Mouse (Mus musculus) neural tube, embryonic 13.5 days (tissue): ENCODE results near the gene Wipf3. TPM values are rescaled to one million over a fixed set of nuclear protein-coding genes. Genes with fewer than 3 reads are reported as not detected.

ENCODE experiments used
- ATAC-seq: fragments of 200-750 bp; cut with Nextera tagmentation; 2 replicates; pipeline ENCODE4 v1.8.0; 2017; ENCODE audit warnings: low read depth, mild to moderate bottlenecking, moderate TSS enrichment, moderate library complexity
- H3K27ac ChIP-seq: fragments of 300-500 bp; sonication (generic); replicated peaks from 2 replicates; pipeline ENCODE4 v1.5.1; 2015; ENCODE audit warnings: moderate library complexity, mild to moderate bottlenecking, inconsistent platforms
- H3K27me3 ChIP-seq: fragments of 300-500 bp; sonication (generic); 2 replicates; pipeline ENCODE4 v1.6.1; 2015; ENCODE audit warnings: mild to moderate bottlenecking, inconsistent platforms
- H3K36me3 ChIP-seq: fragments of 300-500 bp; sonication (generic); 2 replicates; pipeline ENCODE4 v1.6.1; 2015; ENCODE audit warnings: mild to moderate bottlenecking, inconsistent platforms
- H3K4me1 ChIP-seq: fragments of 300-500 bp; sonication (generic); replicated peaks from 2 replicates; pipeline ENCODE4 v1.6.1; 2015; ENCODE audit warnings: inconsistent platforms
- H3K4me2 ChIP-seq: fragments of 300-500 bp; sonication (generic); 2 replicates; pipeline ENCODE4 v1.6.1; 2015; ENCODE audit warnings: inconsistent platforms, mild to moderate bottlenecking, moderate library complexity
- H3K4me3 ChIP-seq: fragments of 300-500 bp; sonication (generic); 2 replicates; pipeline ENCODE4 v1.5.1; 2015; ENCODE audit warnings: mild to moderate bottlenecking, inconsistent platforms
- H3K9ac ChIP-seq: fragments of 300-500 bp; sonication (generic); 2 replicates; pipeline ENCODE4 v1.6.1; 2015; ENCODE audit warnings: moderate library complexity, mild to moderate bottlenecking, inconsistent platforms
- H3K9me3 ChIP-seq: fragments of 300-500 bp; sonication (generic); 2 replicates; pipeline ENCODE4 v1.6.1; 2016; ENCODE audit warnings: inconsistent platforms
- WGBS: fragments of 180-500 bp; shearing (Covaris S2); methylation state at CpG from one replicate; pipeline ENCODE4 v1.1.7; 2015; 5-methylcytosine and 5-hydroxymethylcytosine counted together
- polyA plus RNA-seq: library from polyadenylated mRNA; unstranded; fragments of >200 nt; fragmentation: Nextera tagmentation; extraction: Ambion mirVana; gene quantifications from 2 replicates; pipeline ENCODE4 v1.2.1, GENCODE M21; 2015

Gene Wipf3
- polyA plus RNA-seq, 1 experiment from 2014 or later, result 2.3 TPM

DNA sequence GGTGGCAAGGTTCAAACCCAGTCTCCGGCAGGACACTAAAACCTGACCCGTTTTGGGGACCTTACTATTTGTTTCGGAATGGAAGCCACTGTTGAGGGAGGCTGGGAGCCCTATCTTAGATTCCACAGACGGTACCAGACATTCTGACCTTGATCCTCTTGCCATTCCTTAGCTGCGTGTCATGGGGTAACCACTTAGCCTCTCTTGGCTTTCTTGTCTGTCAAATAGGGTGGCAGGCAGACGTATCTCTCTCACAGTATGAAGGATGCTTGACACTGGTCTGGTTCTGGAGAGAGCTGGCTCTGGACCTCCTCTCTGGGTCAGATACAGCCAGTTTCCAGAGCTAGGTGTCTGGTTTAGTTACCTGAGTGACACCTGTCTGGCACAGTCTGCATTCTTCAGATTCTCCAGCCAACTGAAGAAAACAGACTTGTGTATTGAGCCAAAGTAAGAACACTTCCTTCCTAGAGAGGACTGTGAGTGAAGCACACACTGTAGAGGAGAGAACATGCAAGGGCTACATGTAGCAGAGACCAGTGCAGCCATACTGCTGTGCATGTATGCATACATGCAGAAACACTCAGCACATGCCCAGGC is 56.7 kb downstream of the Wipf3 start:
- peak overlapping the region; percentile 24; the same call in 1 of the 2 replicates for H3K4me3 ChIP-seq
- no peak overlapping the region for H3K9ac ChIP-seq
- ATAC-seq, result no peak
- H3K27me3 ChIP-seq, result peaks cover 20% of the 10 kb centered on the region; the same call in 1 of the 2 replicates
- peak overlapping the region; percentile 56 for H3K4me2 ChIP-seq
- peaks cover 14% of the 10 kb centered on the region for H3K4me1 ChIP-seq
- WGBS, result 39% methylated on average over 6 of the region's 6 CpGs
- no peaks in the 10 kb centered on the region for H3K9me3 ChIP-seq
- no peak overlapping the region for H3K27ac ChIP-seq
- 0 out of 2 replicates have a peak, but pooled peaks cover 5% of the 10 kb centered on the region for H3K36me3 ChIP-seq

DNA sequence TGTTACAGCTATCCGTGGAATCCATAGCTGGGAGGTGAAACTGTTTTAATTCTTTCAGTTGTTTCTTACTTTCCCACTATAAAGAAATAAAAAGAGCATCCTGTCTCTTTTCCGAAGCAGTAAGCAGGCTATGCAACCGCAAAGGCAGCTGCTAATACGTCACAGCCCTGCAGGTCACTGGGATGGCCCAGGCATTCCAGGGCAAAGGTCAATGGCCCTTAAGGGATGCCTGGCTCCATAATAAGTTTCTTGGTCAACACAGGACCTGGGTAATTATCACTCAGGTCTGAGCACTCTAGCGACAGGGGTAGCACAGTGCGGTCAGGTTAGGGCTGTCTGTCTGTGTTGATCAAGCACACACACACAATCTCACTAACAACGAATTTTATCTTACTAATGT is 61.7 kb downstream of the Wipf3 start:
- no peak overlapping the region for H3K4me3 ChIP-seq
- WGBS, result 67% methylated on average over 7 of the region's 7 CpGs
- H3K9me3 ChIP-seq, result no peaks in the 10 kb centered on the region
- H3K4me2 ChIP-seq, result no peak overlapping the region
- H3K27ac ChIP-seq, result no peak overlapping the region
- H3K4me1 ChIP-seq, result 0 out of 2 replicates have a peak, but pooled peaks cover 5% of the 10 kb centered on the region
- ATAC-seq, result no peak
- peaks cover 12% of the 10 kb centered on the region; the same call in 1 of the 2 replicates for H3K27me3 ChIP-seq
- no peak overlapping the region for H3K9ac ChIP-seq
- H3K36me3 ChIP-seq, result 0 out of 2 replicates have a peak, but pooled peaks cover 5% of the 10 kb centered on the region

DNA sequence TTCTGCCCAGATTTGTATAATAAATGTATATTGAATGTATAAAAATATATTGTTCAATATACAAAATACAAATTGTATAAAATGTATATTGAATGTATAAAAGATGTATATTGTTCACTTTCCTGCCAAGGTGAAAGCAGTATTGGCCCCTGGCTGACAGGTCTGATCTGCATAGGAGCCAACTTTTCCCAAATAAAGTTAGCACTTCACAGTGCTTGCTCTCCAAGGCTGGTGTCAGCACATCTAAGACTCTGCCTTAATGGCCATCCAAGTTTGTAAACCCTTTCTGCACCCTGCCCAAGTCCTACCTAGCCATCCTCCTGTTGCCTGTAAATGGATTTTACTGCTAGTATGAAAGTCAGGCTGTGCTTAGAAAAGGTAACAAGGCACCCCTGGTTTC is 64.7 kb downstream of the Wipf3 start:
- no peak overlapping the region for H3K27ac ChIP-seq
- H3K27me3 ChIP-seq, result no peaks in the 10 kb centered on the region
- no peak overlapping the region for H3K4me3 ChIP-seq
- H3K4me2 ChIP-seq, result no peak overlapping the region
- no peaks in the 10 kb centered on the region for H3K9me3 ChIP-seq
- H3K4me1 ChIP-seq, result 0 out of 2 replicates have a peak, but pooled peaks cover 5% of the 10 kb centered on the region
- H3K9ac ChIP-seq, result no peak overlapping the region
- H3K36me3 ChIP-seq, result 0 out of 2 replicates have a peak, but pooled peaks cover 5% of the 10 kb centered on the region
- ATAC-seq, result no peak

DNA sequence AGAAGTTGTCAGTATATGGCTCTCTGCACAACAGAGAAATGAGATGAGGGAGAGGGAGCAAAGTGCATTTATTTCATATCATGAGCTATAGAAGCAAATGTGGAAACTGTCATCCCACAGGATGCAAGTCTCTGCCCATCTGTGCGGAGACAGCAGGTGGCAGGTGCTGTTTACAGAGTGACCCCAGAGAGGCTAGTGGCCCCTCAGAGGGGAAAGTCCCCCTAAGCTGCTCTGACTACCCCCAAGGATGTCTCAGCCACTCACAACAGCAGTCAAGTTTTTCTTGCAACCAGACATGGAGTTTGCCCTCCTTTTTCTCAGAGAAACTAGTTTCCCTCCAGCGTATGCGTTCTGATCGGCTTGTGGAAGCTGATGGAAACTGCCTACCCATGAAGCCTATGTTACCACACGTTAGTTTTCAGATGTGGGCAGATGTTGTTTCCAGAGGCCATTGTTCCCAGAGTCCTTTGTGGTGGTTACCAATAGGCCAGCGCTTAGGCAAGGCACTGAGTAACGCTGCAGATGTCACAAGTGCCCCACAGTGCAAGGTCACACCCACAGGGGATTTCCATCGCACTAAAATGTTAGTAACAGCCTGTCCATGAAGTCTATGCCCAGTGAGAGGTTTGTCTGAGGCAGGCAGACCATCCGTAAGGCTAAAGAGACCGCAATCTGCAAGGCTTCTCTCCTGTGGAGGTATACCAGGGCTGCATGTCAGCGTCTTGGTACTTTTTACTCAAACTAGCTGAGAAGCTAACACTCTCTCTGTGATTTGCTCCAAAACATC is 65.4 kb downstream of the Wipf3 start:
- Histone ChIP-seq H3K9ac (no peak overlapping the region), H3K27me3 (no peaks in the 10 kb centered on the region), H3K4me2 (no peak overlapping the region), H3K36me3 (0 out of 2 replicates have a peak, but pooled peaks cover 2% of the 10 kb centered on the region), H3K9me3 (0 out of 2 replicates have a peak, but pooled peaks cover 2% of the 10 kb centered on the region), H3K4me3 (no peak overlapping the region), H3K4me1 (0 out of 2 replicates have a peak, but pooled peaks cover 5% of the 10 kb centered on the region), H3K27ac (no peak overlapping the region)
- ATAC-seq, result no peak
- 66% methylated on average over 11 of the region's 11 CpGs for WGBS

DNA sequence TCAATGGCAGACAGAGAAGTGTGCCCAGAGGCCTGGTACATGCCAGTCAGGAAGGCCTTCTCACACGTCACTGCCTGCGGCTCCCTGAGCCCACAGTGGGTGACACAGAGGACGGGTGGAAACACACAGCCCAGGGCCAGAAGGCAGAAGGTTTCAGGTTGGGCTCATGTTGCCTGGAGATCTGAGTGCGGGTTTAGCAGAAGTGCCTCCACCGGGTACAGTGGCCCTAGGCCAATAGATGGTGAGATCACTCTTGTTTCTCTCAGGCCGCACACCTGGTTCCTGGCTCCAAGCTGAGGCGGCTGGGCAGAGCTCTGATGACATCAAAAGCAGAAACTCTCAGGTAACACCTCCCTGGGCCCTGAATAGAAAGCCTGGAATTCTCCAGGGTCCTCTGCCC is 66.8 kb downstream of the Wipf3 start:
- WGBS, result 88% methylated on average over 7 of the region's 7 CpGs
- H3K27me3 ChIP-seq, result no peaks in the 10 kb centered on the region
- H3K9ac ChIP-seq, result no peak overlapping the region
- 0 out of 2 replicates have a peak, but pooled peaks cover 5% of the 10 kb centered on the region for H3K9me3 ChIP-seq
- H3K4me1 ChIP-seq, result 0 out of 2 replicates have a peak, but pooled peaks cover 5% of the 10 kb centered on the region
- no peak overlapping the region for H3K4me2 ChIP-seq
- peaks cover 13% of the 10 kb centered on the region; the same call in 1 of the 2 replicates for H3K36me3 ChIP-seq
- no peak overlapping the region for H3K27ac ChIP-seq
- no peak for ATAC-seq
- H3K4me3 ChIP-seq, result no peak overlapping the region

DNA sequence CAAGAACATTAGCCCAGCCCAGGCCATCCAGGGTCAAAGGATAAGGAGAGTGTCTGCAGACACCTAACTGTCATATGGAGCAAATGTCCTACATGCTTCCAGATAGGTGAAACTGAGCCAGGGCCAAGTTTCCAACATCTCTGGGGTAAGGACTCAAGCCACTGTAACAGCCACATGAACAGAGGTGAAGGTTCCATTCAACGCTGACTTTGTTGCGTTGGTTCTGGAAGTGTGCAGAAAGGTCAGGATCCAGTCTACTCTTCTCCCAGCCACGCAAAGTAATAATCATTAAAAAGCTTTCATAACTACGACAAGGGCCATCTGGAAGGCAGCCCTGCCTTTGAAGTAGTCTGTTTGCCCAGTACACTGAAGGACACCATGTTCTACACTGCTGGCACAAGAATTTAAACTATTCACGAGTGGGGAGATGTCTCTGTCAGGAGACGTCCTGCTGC is 73.3 kb downstream of the Wipf3 start:
- H3K36me3 ChIP-seq, result peaks cover 23% of the 10 kb centered on the region; the same call in 1 of the 2 replicates
- no peak overlapping the region for H3K9ac ChIP-seq
- no peak overlapping the region for H3K4me2 ChIP-seq
- H3K4me3 ChIP-seq, result no peak overlapping the region
- WGBS, result 81% methylated on average over 6 of the region's 6 CpGs
- no peaks in the 10 kb centered on the region for H3K27me3 ChIP-seq
- H3K9me3 ChIP-seq, result 0 out of 2 replicates have a peak, but pooled peaks cover 5% of the 10 kb centered on the region
- ATAC-seq, result no peak
- H3K4me1 ChIP-seq, result peaks cover 5% of the 10 kb centered on the region
- H3K27ac ChIP-seq, result no peak overlapping the region

DNA sequence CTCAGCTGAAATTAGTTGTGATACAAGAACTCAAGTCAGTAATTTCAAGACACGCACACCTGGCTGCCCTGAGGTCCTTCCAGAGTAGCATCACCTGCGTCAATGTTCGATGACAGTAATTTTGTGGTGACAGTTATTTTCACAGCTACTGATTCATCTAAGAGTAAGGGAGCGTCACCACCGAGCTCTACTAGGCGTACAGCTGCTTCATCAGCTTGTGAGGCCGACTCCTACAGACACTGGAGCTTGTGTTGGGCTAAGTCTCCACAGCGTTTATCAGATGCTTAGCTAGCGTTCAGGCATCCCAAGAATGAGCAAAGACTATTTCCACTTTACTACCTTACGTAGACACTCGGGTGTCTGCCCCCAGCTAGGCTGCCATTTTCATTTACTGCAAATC is 76.9 kb downstream of the Wipf3 start:
- no peak overlapping the region for H3K4me3 ChIP-seq
- ATAC-seq, result no peak
- H3K4me1 ChIP-seq, result peaks cover 22% of the 10 kb centered on the region
- no peaks in the 10 kb centered on the region for H3K27me3 ChIP-seq
- H3K4me2 ChIP-seq, result no peak overlapping the region
- 90% methylated on average over 11 of the region's 11 CpGs for WGBS
- H3K27ac ChIP-seq, result no peak overlapping the region
- H3K9ac ChIP-seq, result no peak overlapping the region
- H3K9me3 ChIP-seq, result no peaks in the 10 kb centered on the region
- peaks cover 9% of the 10 kb centered on the region; the same call in 1 of the 2 replicates for H3K36me3 ChIP-seq

DNA sequence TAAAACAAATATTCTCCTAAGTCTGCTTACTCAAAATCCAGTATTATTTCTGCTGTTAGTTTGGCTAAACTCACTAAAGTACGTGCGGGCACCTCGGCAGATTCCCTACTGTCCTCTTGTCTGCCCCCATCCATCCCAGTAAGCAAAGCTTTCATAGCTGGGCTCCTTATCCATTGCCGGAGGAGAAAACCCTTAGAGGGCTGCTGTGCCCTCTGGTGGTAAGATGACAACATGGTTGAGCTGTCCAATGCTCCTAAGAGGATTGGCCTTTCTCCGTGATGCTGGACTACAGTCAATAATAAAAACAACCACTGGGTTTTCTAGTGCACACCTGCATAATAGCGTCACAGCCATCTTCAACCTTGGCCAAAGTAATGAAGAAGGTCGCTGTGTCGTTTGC is 77.6 kb downstream of the Wipf3 start:
- no peak for ATAC-seq
- Histone ChIP-seq H3K36me3 (peaks cover 12% of the 10 kb centered on the region; the same call in 1 of the 2 replicates), H3K4me1 (peaks cover 22% of the 10 kb centered on the region), H3K27ac (no peak overlapping the region), H3K9ac (no peak overlapping the region), H3K4me2 (no peak overlapping the region), H3K27me3 (no peaks in the 10 kb centered on the region), H3K4me3 (no peak overlapping the region), H3K9me3 (no peaks in the 10 kb centered on the region)
- WGBS, result 36% methylated on average over 8 of the region's 8 CpGs

DNA sequence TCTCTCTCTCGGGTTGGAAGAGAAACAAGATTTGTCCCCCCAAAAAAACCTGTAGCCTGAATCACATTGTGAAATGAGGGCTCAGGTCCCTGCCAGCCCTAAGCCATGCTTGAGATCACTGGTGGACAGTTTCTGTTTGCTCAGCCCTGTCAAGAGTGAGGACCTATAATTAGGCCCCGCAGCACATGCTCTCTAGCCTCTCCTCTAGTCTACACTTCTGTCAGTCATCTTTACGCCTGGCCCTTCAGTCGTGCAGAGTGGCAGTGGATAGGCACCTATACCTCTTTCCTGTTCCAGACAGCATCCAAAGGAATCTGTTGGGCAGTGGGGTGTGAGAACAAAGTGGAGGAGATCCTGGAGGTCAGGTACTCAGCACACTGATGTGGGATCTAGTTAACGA is 78.4 kb downstream of the Wipf3 start:
- peak overlapping the region; percentile 85 for H3K27ac ChIP-seq
- H3K27me3 ChIP-seq, result no peaks in the 10 kb centered on the region
- H3K36me3 ChIP-seq, result peaks cover 14% of the 10 kb centered on the region; the same call in 1 of the 2 replicates
- H3K9me3 ChIP-seq, result no peaks in the 10 kb centered on the region
- ATAC-seq, result no peak
- WGBS, result 66% methylated on average over 5 of the region's 5 CpGs
- H3K9ac ChIP-seq, result no peak overlapping the region
- no peak overlapping the region for H3K4me3 ChIP-seq
- H3K4me1 ChIP-seq, result peaks cover 22% of the 10 kb centered on the region
- H3K4me2 ChIP-seq, result no peak overlapping the region

DNA sequence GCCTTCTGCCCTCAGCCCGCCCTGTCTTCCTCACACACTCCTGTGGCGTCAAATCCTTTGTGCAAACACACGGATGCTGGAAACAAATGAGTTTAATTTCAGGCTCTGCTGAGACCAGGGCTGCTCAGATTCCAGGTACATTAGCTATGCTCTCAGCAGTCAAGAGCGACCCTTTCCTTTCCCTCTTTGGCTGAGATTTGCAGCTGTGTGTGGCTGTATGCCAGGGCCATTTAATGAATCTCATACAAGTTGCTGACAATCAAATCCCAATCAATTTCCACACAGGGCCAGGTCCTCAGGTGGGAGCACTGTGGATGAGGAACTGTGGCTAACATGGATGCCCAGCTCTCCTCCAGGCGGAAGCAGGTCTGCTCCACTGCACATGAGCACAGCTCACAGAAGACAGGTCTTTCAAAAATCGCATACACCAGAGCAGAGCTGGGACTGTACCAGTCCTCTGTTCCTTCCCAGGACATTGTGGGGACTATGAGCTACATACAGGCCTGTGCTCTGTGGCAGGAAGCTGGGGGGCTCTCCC is 78.9 kb downstream of the Wipf3 start:
- peaks cover 15% of the 10 kb centered on the region for H3K36me3 ChIP-seq
- peak overlapping the region; percentile 85 for H3K27ac ChIP-seq
- no peak overlapping the region for H3K4me3 ChIP-seq
- H3K4me1 ChIP-seq, result peaks cover 22% of the 10 kb centered on the region
- WGBS, result 30% methylated on average over 6 of the region's 6 CpGs
- H3K4me2 ChIP-seq, result no peak overlapping the region
- peak overlapping the region; percentile 45; the same call in 1 of the 2 replicates for H3K9ac ChIP-seq
- ATAC-seq, result peak; percentile 71
- no peaks in the 10 kb centered on the region for H3K27me3 ChIP-seq
- no peaks in the 10 kb centered on the region for H3K9me3 ChIP-seq

DNA sequence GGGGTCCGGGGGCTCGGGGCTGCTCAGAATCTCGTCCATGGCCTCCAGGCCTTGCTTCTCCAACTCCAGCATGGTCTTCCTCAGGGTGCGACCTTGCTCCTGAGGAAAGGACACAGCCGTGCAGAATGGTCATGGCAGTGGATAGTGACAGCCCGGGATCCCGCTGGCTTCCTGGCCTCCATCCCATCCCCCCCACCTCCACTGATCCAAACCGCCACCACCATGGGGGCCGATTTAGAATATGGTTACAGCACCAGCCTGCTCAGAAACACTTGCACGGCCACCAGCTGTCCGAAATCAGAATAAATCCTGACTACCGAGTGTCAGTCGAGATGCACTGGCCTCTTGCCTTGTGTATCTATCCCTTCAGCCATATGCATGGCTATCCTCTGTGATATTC is 79.9 kb downstream of the Wipf3 start:
- peak; percentile 10; the same call in 1 of the 2 replicates for ATAC-seq
- H3K27ac ChIP-seq, result peak overlapping the region; percentile 85
- WGBS, result 88% methylated on average over 13 of the region's 13 CpGs

DNA sequence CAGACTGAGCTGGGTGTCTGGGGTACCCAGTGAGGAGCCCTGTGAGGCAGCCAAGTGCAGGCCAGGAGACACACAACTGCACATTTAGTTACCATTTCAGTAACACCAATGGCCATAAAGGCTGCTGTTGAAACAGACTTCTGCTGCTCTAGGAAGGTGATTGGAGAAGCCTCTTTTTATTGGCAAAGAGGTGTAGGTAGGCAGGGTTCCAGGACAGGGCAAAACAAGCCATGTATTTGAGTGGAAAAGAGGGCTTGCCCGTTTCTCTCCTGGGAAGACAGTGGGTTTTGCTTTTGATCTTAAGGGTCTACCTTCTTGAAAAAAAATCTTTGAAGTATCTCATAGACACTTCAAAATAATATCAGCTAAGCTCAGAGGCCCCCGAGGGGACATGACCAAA is 82.9 kb downstream of the Wipf3 start:
- 73% methylated on average over 2 of the region's 2 CpGs for WGBS
- Histone ChIP-seq H3K9me3 (no peaks in the 10 kb centered on the region), H3K9ac (no peak overlapping the region), H3K4me3 (no peak overlapping the region), H3K4me2 (no peak overlapping the region), H3K4me1 (peaks cover 22% of the 10 kb centered on the region), H3K36me3 (peaks cover 34% of the 10 kb centered on the region), H3K27ac (no peak overlapping the region), H3K27me3 (no peaks in the 10 kb centered on the region)
- no peak for ATAC-seq

More for the DNA sequence above, 79.9 kb downstream of the Wipf3 start:
- Histone ChIP-seq H3K4me1 (peaks cover 22% of the 10 kb centered on the region), H3K4me2 (no peak overlapping the region), H3K27me3 (no peaks in the 10 kb centered on the region), H3K4me3 (no peak overlapping the region), H3K36me3 (peaks cover 24% of the 10 kb centered on the region), H3K9ac (no peak overlapping the region), H3K9me3 (no peaks in the 10 kb centered on the region)
